9 mouse cellular contexts compared by ENCODE assay signal in genomic region chr1:180263364-180263997, GRCm38 (mm10). TPM values are rescaled to one million over a fixed set of nuclear protein-coding genes. Genes with fewer than 3 reads are reported as not detected.
DNase-seq lines count a peak whose midpoint lies in the region; ATAC-seq and TF ChIP-seq lines count a peak whose summit lies in the region.
"Had no signal": no experiment of that assay in that cellular context is flagged by ENCODE, and none has a peak within 500 bp of the region (broad histone marks: within the 10 kb centered on the region; RNA-seq: fewer than 3 reads in every experiment).

TSS of gene Psen2 (minus strand) at chr1:180263438.

- no peaks in the 10 kb centered on the region for H3K27me3 ChIP-seq in intestine, embryonic 16.5 days (replicated peaks; ENCODE audit: control insufficient read depth, insufficient read depth, low read length)
- no peaks in the 10 kb centered on the region for H3K27me3 ChIP-seq in liver, postnatal 0 days (ENCODE audit: insufficient read depth, low read length)

- WGBS in intestine, embryonic 16.5 days, result 37% methylated on average over 7 of the region's 7 CpGs
- WGBS in liver, postnatal 0 days (ENCODE audit: insufficient replicate concordance), result 26% methylated on average over 7 of the region's 7 CpGs

- no peak within 1 kb of the TSS for H3K9ac ChIP-seq in intestine, embryonic 16.5 days (ENCODE audit: low read depth, low read length)
- no peak within 1 kb of the TSS for H3K9ac ChIP-seq in liver, postnatal 0 days (replicated peaks)
- H3K9ac ChIP-seq: embryonic facial prominence, embryonic 13.5 days had no signal

- TF ChIP-seq CTCF in liver, postnatal 0 days (IDR thresholded peaks at IDR 0.05; ENCODE audit: low read depth), result peak; percentile 76

- H3K9me3 ChIP-seq in intestine, embryonic 16.5 days (ENCODE audit: control insufficient read depth, low read length), result no peaks in the 10 kb centered on the region
- no peaks in the 10 kb centered on the region for H3K9me3 ChIP-seq in liver, postnatal 0 days (ENCODE audit: low read length)
- H3K9me3 ChIP-seq: embryonic facial prominence, embryonic 13.5 days had no signal

- H3K27ac ChIP-seq in intestine, embryonic 16.5 days (ENCODE audit: low read length), result no peak within 1 kb of the TSS
- H3K27ac ChIP-seq in liver, postnatal 0 days (ENCODE audit: low read depth), result peak within 1 kb of the TSS; percentile 49
- H3K27ac ChIP-seq: embryonic facial prominence, embryonic 13.5 days had no signal

- H3K36me3 ChIP-seq in intestine, embryonic 16.5 days (ENCODE audit: control insufficient read depth, insufficient read depth, low read length), result no peaks in the 10 kb centered on the region
- H3K36me3 ChIP-seq in liver, postnatal 0 days (replicated peaks; ENCODE audit: insufficient read depth, low read length), result no peaks in the 10 kb centered on the region
- H3K36me3 ChIP-seq: embryonic facial prominence, embryonic 13.5 days had no signal

- ATAC-seq in intestine, embryonic 16.5 days, result no peak
- peak; percentile 57 for ATAC-seq in liver, postnatal 0 days

- no peak within 1 kb of the TSS for H3K4me3 ChIP-seq in intestine, embryonic 16.5 days (ENCODE audit: low read length)
- H3K4me3 ChIP-seq in liver, postnatal 0 days (ENCODE audit: low read depth, low read length), result no peak within 1 kb of the TSS
- H3K4me3 ChIP-seq: embryonic facial prominence, embryonic 13.5 days had no signal

- TF ChIP-seq EP300 in liver, postnatal 0 days (IDR thresholded peaks at IDR 0.05; ENCODE audit: low read depth), result peak; percentile 75

- no peak for DNase-seq in left cerebral cortex, adult 18-20 months (ENCODE audit: low spot score in 2 of 2)
- no peak for DNase-seq in left cerebral cortex, adult 9 months (ENCODE audit: low spot score in 2 of 2)
- DNase-seq in adrenal gland, adult (ENCODE audit: inconsistent age in 2 of 2, low spot score in 1 of 2), result peak; percentile 46 to 85
- DNase-seq in heart, adult 18-20 months, result peak; percentile 60 to 78
- DNase-seq in liver, postnatal 0 days, result peak; percentile 69
- DNase-seq in skeletal muscle tissue, adult 2 months (ENCODE audit: low read depth, low spot score), result peak; percentile 56
- no peak for DNase-seq in ovary, postnatal 10 days (ENCODE audit: low spot score)

- no peak within 1 kb of the TSS for H3K4me2 ChIP-seq in intestine, embryonic 16.5 days (ENCODE audit: low read depth, low read length)
- H3K4me2 ChIP-seq in liver, postnatal 0 days (ENCODE audit: low read depth, low read length), result peak within 1 kb of the TSS; percentile 74; the same call in 1 of the 2 replicates

- peaks cover 5% of the 10 kb centered on the region; the same call in 1 of the 2 replicates for H3K4me1 ChIP-seq in intestine, embryonic 16.5 days (ENCODE audit: control insufficient read depth, insufficient read depth, low read length)
- H3K4me1 ChIP-seq in liver, postnatal 0 days (ENCODE audit: insufficient read depth), result peaks cover 42% of the 10 kb centered on the region

RNA-seq across cellular contexts. Expression of gene Psen2, which starts in this region (rescaled TPM):
- total RNA-seq in left cerebral cortex, adult 18-20 months (2021), result 10 to 100 TPM; 18.4 to 19.7 TPM
- total RNA-seq in heart, adult 18-20 months (2021), result 10 to 100 TPM; 12.1 to 16.3 TPM
- polyA plus RNA-seq in intestine, embryonic 16.5 days (2015; fragmentation: Nextera tagmentation; extraction: Ambion mirVana), result 22.6 and 25.2 TPM in 2 replicates
- polyA plus RNA-seq in liver, postnatal 0 days (2015; fragmentation: Nextera tagmentation; extraction: Ambion mirVana), result 25.6 and 25.8 TPM in 2 replicates

Comparison
In these comparisons a context has a peak if more than half of its experiments do, and no peak if none do; other contexts are left out.
1. DNase-seq: peak in adrenal gland, adult (2 of 2), heart, adult 18-20 months (2 of 2), liver, postnatal 0 days (single experiment) and skeletal muscle tissue, adult 2 months (single experiment); none in left cerebral cortex, adult 18-20 months (0 of 2), left cerebral cortex, adult 9 months (0 of 2) and ovary, postnatal 10 days (single experiment).